Mouse (Mus musculus): Measurements from ENCODE around the gene Tacr2.

The Tacr2 gene

GRCm38 (mm10) chr10:62296086-62296872, 44.0 kb downstream of the Tacr2 start:
- in situ Hi-C loops (cut with MboI, MseI) = no loop called here

- in situ Hi-C loops (cut with MboI, MseI) = no loop called here
Measured at GRCm38 (mm10) chr10:62300006-62300827, 48.0 kb downstream of the Tacr2 start.

- in situ Hi-C loops (cut with MboI, MseI) = no loop called here
Measured at GRCm38 (mm10) chr10:62305090-62305489, 52.9 kb downstream of the Tacr2 start.

GRCm38 (mm10) chr10:62306483-62306882, 54.2 kb downstream of the Tacr2 start:
- in situ Hi-C loops (cut with MboI, MseI) = no loop called here

GRCm38 (mm10) chr10:62308896-62309491, 56.8 kb downstream of the Tacr2 start:
- in situ Hi-C loops (cut with MboI, MseI) = no loop called here

- in situ Hi-C loops (cut with MboI, MseI) = no loop called here
Measured at GRCm38 (mm10) chr10:62309593-62309992, 57.4 kb downstream of the Tacr2 start.

GRCm38 (mm10) chr10:62310259-62311039, 58.2 kb downstream of the Tacr2 start:
- in situ Hi-C loops (cut with MboI, MseI) = no loop called here

GRCm38 (mm10) chr10:62311464-62311863, 59.2 kb downstream of the Tacr2 start:
- in situ Hi-C loops (cut with MboI, MseI) = no loop called here

- in situ Hi-C loops (cut with MboI, MseI) = no loop called here
Measured at GRCm38 (mm10) chr10:62313140-62313539, 60.9 kb downstream of the Tacr2 start.

GRCm38 (mm10) chr10:62313885-62314424, 61.7 kb downstream of the Tacr2 start:
- in situ Hi-C loops (cut with MboI, MseI) = no loop called here
